Mouse (Mus musculus) spleen, adult 12 weeks (tissue): ENCODE results near the gene Gm12800.
"Not testable (repeated sequence)": the region's sequence is repeated elsewhere in the genome, so short reads cannot be mapped to it uniquely, and the experiment has no call there.

Source experiments
- DNase-seq: peaks from one replicate; pipeline ENCODE4 v3.0.0; 2022; ENCODE audit warnings: low spot score

The Gm12800 gene

DNA sequence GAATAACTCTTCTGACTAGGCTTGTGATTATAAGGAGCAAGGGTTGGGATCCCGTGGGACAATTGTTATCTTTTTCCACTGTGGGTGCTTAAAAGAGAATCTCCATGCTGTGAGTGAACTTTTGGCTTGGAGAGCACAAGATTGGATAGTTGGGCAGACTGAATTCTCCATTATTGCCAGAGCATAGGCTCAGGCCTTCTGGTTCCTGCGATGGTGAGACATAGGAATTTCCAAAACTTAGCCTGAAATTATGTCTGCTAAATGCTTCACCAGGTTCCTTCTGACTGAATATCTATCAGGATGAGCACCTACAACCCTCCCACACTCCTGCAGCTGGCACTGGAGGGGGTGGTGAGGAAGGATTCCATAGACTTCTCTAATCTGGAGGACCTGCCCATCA, at the start of gene Gm12800:
Gene Gm12800 (plus strand): TSS at position 301 of the 400 bp plus-strand sequence.
- DNase-seq = not testable (repeated sequence)

DNA sequence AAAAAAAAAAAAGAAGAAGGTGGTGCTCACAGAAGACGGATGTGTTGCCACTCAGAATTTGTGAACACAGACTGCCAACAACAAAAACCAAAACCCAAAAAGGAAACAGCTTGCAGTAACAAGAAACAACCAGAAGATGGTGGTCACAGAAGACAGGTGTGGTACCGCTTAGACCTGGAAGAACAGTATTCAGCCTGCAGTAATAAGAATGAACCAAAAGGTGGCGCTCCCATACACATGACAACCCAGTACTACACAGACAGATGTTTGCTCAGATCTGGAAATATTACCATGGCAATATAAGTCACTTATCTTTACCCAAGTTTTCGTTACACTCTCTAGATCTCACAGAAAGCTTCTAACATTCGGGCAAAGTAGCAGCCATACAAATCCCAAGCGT, 48.0 kb upstream of the Gm12800 start:
- DNase-seq = no peak

DNA sequence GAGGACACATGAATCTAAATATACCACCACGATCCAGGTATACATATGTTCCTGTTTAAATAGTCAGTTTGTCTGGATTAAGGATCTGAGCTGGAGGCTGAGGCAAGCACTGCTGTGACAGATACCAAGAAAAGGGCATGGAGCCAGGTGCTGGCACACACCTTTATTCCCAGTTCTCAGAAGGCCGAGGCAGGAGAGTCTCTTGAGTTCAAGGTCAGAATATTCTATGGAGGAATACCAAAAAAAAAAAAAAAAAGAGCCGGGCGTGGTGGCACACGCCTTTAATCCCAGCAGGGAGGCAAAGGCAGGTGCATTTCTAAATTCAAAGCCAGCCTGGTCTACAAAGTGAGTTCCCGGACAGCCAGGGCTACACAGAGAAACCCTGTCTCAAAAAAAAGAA, 46.6 kb upstream of the Gm12800 start:
- no peak for DNase-seq

DNA sequence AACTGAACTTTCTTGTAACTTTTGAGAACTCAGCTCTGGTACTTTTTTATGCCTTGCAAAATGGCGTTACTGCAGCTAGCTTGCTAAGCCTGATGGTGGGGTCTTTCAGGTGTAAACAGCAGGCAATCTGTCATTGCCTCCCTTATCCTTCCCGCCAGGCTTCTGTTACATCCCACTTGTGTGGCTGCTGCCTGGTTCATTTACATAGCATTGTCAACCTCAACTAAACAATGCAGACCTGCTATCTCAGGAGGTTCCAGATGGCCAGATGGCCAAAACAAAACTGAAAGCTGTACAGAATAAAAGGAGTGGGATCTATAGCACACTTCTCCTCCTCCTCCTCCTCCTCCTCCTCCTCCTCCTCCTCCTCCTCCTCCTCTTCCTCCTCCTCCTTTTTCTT, 36.9 kb upstream of the Gm12800 start:
- DNase-seq = not testable (repeated sequence)

DNA sequence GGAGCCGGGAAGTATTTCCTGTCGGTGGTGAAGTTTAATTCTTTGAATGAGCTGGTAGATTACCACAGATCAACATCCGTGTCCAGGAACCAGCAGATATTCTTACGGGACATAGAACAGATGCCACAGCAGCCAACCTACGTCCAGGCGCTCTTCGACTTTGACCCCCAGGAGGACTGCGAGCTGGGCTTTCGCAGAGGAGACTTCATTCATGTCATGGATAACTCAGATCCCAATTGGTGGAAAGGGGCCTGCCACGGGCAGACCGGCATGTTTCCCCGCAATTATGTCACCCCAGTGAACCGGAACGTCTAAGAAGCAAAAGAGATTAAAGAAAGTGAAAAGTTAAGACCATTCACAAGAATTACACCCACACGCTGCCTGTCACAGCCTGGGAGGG, 33.2 kb upstream of the Gm12800 start:
- not testable (repeated sequence) for DNase-seq

DNA sequence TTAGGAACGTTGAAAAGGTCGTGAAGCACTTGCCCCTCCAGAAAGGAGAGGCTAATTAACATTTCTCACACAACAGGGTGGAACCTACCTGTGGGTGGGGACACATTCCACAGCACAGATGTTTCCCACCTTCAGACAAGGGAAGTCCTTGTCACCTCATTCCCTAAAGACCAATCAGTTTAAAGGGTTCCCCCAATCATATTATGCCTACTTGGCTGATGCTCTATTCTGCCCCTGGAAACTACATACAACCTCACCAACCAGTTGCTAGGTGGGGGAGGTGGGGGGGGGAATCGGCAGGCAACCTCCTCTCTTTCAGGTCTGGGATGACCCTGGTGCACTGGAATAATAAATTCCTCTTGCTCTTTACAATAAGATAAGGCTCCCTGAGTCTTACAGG, 25.3 kb upstream of the Gm12800 start:
- DNase-seq = no peak

DNA sequence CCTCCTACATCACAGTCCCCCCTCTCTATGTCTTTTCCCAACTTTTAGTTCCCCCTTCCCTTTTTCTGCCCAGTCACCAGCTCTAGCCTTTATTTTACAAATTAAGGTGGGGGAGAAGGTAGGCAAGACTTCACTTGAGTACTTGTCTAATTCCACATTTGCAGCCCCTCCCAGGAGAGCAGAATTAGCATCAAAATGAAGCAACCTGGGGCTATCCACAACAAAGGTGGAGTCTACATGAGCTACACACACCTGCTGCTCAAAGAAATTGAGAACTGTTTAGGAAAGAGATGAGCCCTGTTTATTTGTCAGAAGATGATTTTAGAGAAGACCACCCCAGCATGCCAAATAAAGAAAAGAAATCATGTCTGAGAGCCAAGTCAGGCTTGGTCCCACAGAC, 19.5 kb upstream of the Gm12800 start:
- no peak for DNase-seq

DNA sequence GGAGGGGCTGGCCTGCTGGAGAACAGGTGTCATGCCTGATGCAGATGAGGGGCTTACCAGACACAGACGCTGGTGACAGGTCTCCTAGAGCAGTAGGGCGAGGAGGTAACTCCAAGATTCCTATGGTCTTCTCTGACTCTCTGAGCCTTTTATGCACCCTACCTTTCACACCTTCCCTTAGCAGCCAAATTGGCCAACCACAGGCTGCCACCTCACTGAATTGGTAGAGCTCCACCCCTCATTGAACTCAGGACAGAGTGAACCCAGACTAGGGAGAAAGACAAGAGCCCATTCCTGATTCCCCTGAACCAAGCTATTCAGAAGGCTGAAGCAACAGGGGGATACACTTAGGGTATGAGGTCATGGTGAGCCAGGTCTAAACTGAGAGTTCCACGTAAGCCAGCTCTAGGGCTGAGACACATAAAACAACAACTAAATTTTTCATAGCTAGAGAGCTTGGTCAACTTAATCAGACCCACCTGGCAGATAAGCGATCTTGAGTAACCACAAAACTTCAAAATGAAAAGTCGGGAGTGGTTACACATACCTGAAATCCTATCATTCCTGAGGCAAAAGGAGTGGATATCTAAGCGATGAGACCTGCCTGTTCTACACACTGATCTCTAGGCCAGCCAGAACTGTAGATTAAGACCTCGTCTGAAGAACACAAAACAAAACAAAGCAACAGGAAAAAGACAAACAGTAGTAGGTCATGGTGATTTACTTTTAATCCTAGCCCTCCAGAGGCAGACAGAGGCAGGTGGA, 15.1 kb upstream of the Gm12800 start, which contains the start of gene C130073F10Rik:
Gene C130073F10Rik (minus strand): TSS at position 134 of the 765 bp plus-strand sequence.
- no peak for DNase-seq

DNA sequence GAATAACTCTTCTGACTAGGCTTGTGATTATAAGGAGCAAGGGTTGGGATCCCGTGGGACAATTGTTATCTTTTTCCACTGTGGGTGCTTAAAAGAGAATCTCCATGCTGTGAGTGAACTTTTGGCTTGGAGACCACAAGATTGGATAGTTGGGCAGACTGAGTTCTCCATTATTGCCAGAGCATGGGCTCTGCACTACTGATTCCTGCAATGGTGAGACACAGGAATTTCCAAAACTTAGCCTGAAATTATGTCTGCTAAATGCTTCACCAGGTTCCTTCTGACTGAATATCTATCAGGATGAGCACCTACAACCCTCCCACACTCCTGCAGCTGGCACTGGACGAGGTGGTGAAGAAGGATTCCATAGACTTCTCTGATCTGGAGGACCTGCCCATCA, 31.2 kb downstream of the Gm12800 start, which contains the start of gene Gm12794:
Gene Gm12794 (plus strand): TSS at position 301 of the 400 bp plus-strand sequence.
- not testable (repeated sequence) for DNase-seq
